Mouse (Mus musculus): ENCODE measurements around the gene Pde7b. TPM values are rescaled to one million over a fixed set of nuclear protein-coding genes. Genes with fewer than 3 reads are reported as not detected.

The Pde7b gene
- total and polyA plus RNA-seq, 3 experiments, result 11.7 to 57.0 (median 53.1) TPM

DNA sequence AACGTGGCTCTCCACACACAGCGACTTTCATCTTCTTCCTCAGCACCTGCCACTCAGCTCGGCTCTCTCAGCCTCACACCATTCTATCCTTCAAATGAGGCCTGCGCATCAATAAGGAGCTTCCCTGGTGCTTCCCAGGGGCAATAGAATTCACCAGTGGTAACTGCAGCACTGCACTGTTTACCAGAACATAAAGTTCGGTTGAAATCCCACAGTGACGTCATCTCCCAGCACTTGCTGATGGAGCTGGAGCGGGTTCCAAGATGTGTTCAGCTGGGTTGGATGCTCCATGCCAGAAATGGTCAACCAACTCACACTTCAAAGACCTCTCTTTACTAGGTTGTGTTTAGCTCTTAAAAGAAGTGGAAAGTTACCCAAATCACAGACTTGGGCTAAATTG, 65.6 kb downstream of the Pde7b start:
- H3K4me1 ChIP-seq (ENCODE audit: control insufficient read depth, insufficient read depth, low read length), result no peaks in the 10 kb centered on the region; the same call in 1 of the 2 replicates
- no peaks in the 10 kb centered on the region for H3K36me3 ChIP-seq (ENCODE audit: control insufficient read depth, insufficient read depth, low read length)
- H3K79me2 ChIP-seq (replicated peaks; ENCODE audit: control insufficient read depth, insufficient read depth, low read length), result no peaks in the 10 kb centered on the region
- no peak overlapping the region for H3K4me3 ChIP-seq
- peak in 1 of 2 experiments; percentile 34 for DNase-seq
- intact Hi-C loops (cut with DNase I), result loop anchor here (10.0 kb wide), 1 partner anchor 254 kb away; no protein-coding TSS in a partner anchor
- no peaks in the 10 kb centered on the region for H3K27me3 ChIP-seq (ENCODE audit: control insufficient read depth, insufficient read depth, low read length)
- WGBS, result 79% methylated on average over 7 of the region's 7 CpGs
- H3K27ac ChIP-seq, result no peak overlapping the region
- H3K9ac ChIP-seq (ENCODE audit: low read depth, low read length), result no peak overlapping the region
- TF ChIP-seq EP300 (IDR thresholded peaks at IDR 0.05; ENCODE audit: insufficient read depth, low read depth, low read length) (no peak), CTCF (IDR thresholded peaks at IDR 0.05) (no peak), POLR2A (IDR thresholded peaks at IDR 0.05; ENCODE audit: insufficient read depth, low read depth, low read length) (no peak)

DNA sequence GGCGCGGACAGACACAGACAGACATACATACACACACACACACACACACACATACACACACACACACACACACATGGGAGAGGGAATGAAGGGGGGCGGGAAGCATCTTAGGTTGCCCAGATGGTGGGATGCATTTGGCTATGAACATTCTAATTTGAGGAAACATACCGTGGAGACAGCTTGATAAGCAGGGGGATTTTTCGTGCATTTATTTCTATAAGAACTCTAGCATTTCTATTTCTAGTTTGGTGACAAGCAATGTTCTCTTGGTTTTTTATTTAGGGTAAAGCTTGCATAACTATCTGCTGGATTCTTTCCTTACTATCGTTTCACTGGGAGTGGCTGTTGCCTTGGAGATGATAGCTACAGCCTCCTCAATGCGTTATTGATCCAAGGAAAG, 66.2 kb downstream of the Pde7b start:
- H3K27me3 ChIP-seq (ENCODE audit: control insufficient read depth, insufficient read depth, low read length), result no peaks in the 10 kb centered on the region
- intact Hi-C loops (cut with DNase I), result loop anchor here (10.0 kb wide), 1 partner anchor 254 kb away; no protein-coding TSS in a partner anchor
- 78% methylated on average over 7 of the region's 7 CpGs for WGBS
- TF ChIP-seq EP300 (IDR thresholded peaks at IDR 0.05; ENCODE audit: insufficient read depth, low read depth, low read length) (no peak), CTCF (IDR thresholded peaks at IDR 0.05) (no peak), POLR2A (IDR thresholded peaks at IDR 0.05; ENCODE audit: insufficient read depth, low read depth, low read length) (no peak)
- no peaks in the 10 kb centered on the region for H3K79me2 ChIP-seq (replicated peaks; ENCODE audit: control insufficient read depth, insufficient read depth, low read length)
- H3K4me1 ChIP-seq (ENCODE audit: control insufficient read depth, insufficient read depth, low read length), result no peaks in the 10 kb centered on the region; the same call in 1 of the 2 replicates
- no peaks in the 10 kb centered on the region for H3K36me3 ChIP-seq (ENCODE audit: control insufficient read depth, insufficient read depth, low read length)
- DNase-seq, result no peak
- H3K4me3 ChIP-seq, result no peak overlapping the region
- no peak overlapping the region for H3K9ac ChIP-seq (ENCODE audit: low read depth, low read length)
- H3K27ac ChIP-seq, result no peak overlapping the region

DNA sequence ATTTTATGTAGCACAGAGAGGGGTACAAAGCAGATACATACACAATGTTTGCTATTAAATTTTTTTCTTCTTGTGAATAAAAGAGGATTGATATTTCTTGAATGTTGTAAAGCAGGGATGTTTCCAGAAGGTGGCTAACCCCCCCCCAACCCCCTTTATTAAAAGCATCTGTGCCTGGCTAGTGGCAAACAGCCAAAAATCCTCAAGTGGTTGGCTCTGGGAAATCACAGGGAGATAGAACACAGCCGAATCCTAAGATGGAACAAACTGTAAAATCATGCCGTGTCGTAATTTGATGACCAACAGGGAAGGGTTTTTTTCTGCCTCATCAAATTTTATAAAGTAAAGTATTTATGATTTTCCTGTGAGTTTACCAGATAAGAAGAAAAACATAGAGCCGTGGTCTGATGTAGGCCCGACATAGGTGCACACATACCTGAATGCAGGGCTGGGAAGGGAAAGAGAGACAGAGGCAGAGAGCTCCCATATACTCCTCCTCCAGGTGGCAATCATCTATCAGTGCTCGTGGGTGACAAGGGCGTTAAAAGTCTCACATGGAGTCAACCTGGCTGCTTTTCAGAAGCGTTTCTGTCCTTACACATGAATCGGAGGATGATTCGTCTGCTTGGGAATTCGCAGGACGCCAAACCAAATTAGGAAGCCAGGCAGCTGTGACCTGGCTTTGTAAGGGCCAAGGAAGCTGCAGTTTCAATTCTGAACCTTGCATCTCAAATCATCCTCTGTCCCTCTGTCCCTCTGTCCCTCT, 67.4 kb downstream of the Pde7b start:
- peak overlapping the region; percentile 11; the same call in 1 of the 2 replicates for H3K9ac ChIP-seq (ENCODE audit: low read depth, low read length)
- H3K4me1 ChIP-seq (ENCODE audit: control insufficient read depth, insufficient read depth, low read length), result no peaks in the 10 kb centered on the region; the same call in 1 of the 2 replicates
- 42% methylated on average over 12 of the region's 12 CpGs for WGBS
- H3K27ac ChIP-seq, result peak overlapping the region; percentile 38
- H3K27me3 ChIP-seq (ENCODE audit: control insufficient read depth, insufficient read depth, low read length), result no peaks in the 10 kb centered on the region
- no peaks in the 10 kb centered on the region for H3K79me2 ChIP-seq (replicated peaks; ENCODE audit: control insufficient read depth, insufficient read depth, low read length)
- TF ChIP-seq CTCF (IDR thresholded peaks at IDR 0.05) (0 out of 2 replicates have a peak, but pooled peaks have one; percentile 13), EP300 (IDR thresholded peaks at IDR 0.05; ENCODE audit: insufficient read depth, low read depth, low read length) (no peak)
- intact Hi-C loops (cut with DNase I), result loop anchor here (10.0 kb wide), 1 partner anchor 253 kb away; no protein-coding TSS in a partner anchor
- DNase-seq, result peak; percentile 45
- 0 out of 2 replicates have a peak overlapping the region, but pooled peaks have one; percentile 13 for H3K4me3 ChIP-seq
- no peaks in the 10 kb centered on the region for H3K36me3 ChIP-seq (ENCODE audit: control insufficient read depth, insufficient read depth, low read length)

DNA sequence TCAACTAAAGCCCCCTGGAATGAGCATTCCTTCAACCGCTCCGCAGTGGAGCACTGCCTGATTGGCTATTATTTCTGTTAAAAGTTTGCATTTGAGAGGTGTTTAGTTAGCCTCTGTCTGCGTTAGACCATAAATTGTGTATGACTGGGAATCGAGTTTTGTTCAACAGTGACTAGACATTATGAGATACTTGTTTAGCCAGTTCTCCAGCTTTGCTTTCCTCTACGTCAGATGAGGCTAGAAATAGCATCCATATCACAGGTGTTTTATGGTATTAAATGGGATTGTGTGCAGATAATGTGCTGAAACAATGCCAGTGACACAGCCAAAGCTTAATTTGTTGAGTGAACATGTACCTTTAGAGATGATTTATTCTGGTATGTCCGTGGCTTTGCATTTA, 70.3 kb downstream of the Pde7b start:
- Histone ChIP-seq H3K4me3 (no peak overlapping the region), H3K9ac (ENCODE audit: low read depth, low read length) (no peak overlapping the region), H3K79me2 (replicated peaks; ENCODE audit: control insufficient read depth, insufficient read depth, low read length) (no peaks in the 10 kb centered on the region), H3K36me3 (ENCODE audit: control insufficient read depth, insufficient read depth, low read length) (no peaks in the 10 kb centered on the region), H3K27ac (no peak overlapping the region), H3K27me3 (ENCODE audit: control insufficient read depth, insufficient read depth, low read length) (no peaks in the 10 kb centered on the region), H3K4me1 (ENCODE audit: control insufficient read depth, insufficient read depth, low read length) (no peaks in the 10 kb centered on the region; the same call in 1 of the 2 replicates)
- TF ChIP-seq EP300 (IDR thresholded peaks at IDR 0.05; ENCODE audit: insufficient read depth, low read depth, low read length) (no peak), CTCF (IDR thresholded peaks at IDR 0.05) (no peak), POLR2A (IDR thresholded peaks at IDR 0.05; ENCODE audit: insufficient read depth, low read depth, low read length) (no peak)
- DNase-seq, result no peak
- 88% methylated on average over 6 of the region's 6 CpGs for WGBS
- intact Hi-C loops (cut with DNase I), result loop anchor here (10.0 kb wide), 1 partner anchor 250 kb away; no protein-coding TSS in a partner anchor

DNA sequence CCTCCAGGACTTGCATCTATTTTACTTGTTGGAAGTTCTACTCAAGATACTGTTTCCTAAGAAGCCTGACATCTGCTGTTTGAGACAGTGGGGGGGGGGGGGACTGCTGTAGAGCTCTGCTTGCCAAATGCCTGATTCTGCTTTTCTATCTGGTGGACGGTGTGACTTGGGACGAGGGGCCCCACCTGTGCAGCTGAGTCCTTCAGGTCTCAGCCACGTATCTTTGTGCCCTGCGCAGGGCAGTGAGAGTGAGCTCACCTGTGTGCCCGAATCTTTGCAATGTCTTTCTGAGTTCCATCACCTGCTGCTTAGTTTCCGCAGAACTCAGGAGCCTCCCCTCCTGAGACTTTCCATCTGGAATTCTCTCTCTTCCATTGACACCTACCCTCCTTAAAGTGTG, 70.7 kb downstream of the Pde7b start:
- 85% methylated on average over 6 of the region's 6 CpGs for WGBS

DNA sequence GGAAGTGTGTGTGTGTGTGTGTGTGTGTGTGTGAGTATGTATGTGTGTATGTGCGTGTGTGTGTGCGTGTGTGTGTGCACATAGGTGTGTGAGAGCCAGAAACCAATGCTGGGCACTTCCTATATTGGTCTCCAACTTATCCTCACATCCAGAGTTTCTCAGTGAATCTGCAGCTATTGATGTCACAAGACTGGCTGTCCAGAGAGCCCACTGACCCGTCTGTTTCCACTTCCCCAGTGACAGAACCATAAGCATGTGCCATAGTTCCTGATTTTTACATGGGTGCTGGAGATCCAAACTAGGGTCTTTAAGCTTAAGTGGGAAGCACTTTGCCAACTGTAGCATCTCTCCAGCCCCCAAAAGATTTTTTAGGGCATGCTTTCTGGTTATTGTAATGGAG, 71.6 kb downstream of the Pde7b start:
- no peaks in the 10 kb centered on the region for H3K36me3 ChIP-seq (ENCODE audit: control insufficient read depth, insufficient read depth, low read length)
- intact Hi-C loops (cut with DNase I), result loop anchor here (10.0 kb wide), 1 partner anchor 248 kb away; no protein-coding TSS in a partner anchor
- H3K27me3 ChIP-seq (ENCODE audit: control insufficient read depth, insufficient read depth, low read length), result no peaks in the 10 kb centered on the region
- H3K27ac ChIP-seq, result no peak overlapping the region
- H3K79me2 ChIP-seq (replicated peaks; ENCODE audit: control insufficient read depth, insufficient read depth, low read length), result no peaks in the 10 kb centered on the region
- H3K4me1 ChIP-seq (ENCODE audit: control insufficient read depth, insufficient read depth, low read length), result no peaks in the 10 kb centered on the region
- no peak for DNase-seq
- 87% methylated on average over 3 of the region's 3 CpGs for WGBS
- H3K9ac ChIP-seq (ENCODE audit: low read depth, low read length), result no peak overlapping the region
- TF ChIP-seq CTCF (IDR thresholded peaks at IDR 0.05) (no peak), EP300 (IDR thresholded peaks at IDR 0.05; ENCODE audit: insufficient read depth, low read depth, low read length) (no peak), POLR2A (IDR thresholded peaks at IDR 0.05; ENCODE audit: insufficient read depth, low read depth, low read length) (no peak)
- H3K4me3 ChIP-seq, result no peak overlapping the region

More for the DNA sequence above, 70.7 kb downstream of the Pde7b start:
- H3K27me3 ChIP-seq (ENCODE audit: control insufficient read depth, insufficient read depth, low read length), result no peaks in the 10 kb centered on the region
- no peaks in the 10 kb centered on the region for H3K79me2 ChIP-seq (replicated peaks; ENCODE audit: control insufficient read depth, insufficient read depth, low read length)
- TF ChIP-seq EP300 (IDR thresholded peaks at IDR 0.05; ENCODE audit: insufficient read depth, low read depth, low read length) (no peak), POLR2A (IDR thresholded peaks at IDR 0.05; ENCODE audit: insufficient read depth, low read depth, low read length) (no peak)
- H3K4me3 ChIP-seq, result no peak overlapping the region
- no peak overlapping the region for H3K27ac ChIP-seq
- no peak overlapping the region for H3K9ac ChIP-seq (ENCODE audit: low read depth, low read length)
- no peaks in the 10 kb centered on the region for H3K36me3 ChIP-seq (ENCODE audit: control insufficient read depth, insufficient read depth, low read length)
- no peak for DNase-seq
- intact Hi-C loops (cut with DNase I), result loop anchor here (10.0 kb wide), 1 partner anchor 249 kb away; no protein-coding TSS in a partner anchor
- H3K4me1 ChIP-seq (ENCODE audit: control insufficient read depth, insufficient read depth, low read length), result no peaks in the 10 kb centered on the region; the same call in 1 of the 2 replicates
